Mouse (Mus musculus): ENCODE measurements at regions not wholly inside any gene's neighbourhood (a gene's known extent, or its start where the extent isn't known, plus 50 kb on each side); places are given as distances from the start of the nearest gene placed in this dataset.

- peak; percentile 26 for DNase-seq (ENCODE audit: low read depth, low spot score)
Measured at GRCm38 (mm10) chr9:61510217-61510893, 138.2 kb downstream of the Tle3 start.

- peak; percentile 13 for DNase-seq (ENCODE audit: low read depth, low spot score)
Measured at GRCm38 (mm10) chr9:61509591-61510191, 137.5 kb downstream of the Tle3 start.

- no peak for DNase-seq (ENCODE audit: low read depth, low spot score)
Measured at GRCm38 (mm10) chr9:61509091-61509490, 136.9 kb downstream of the Tle3 start.

- no peak for DNase-seq (ENCODE audit: low read depth, low spot score)
Measured at GRCm38 (mm10) chr9:61500851-61501250, 128.7 kb downstream of the Tle3 start.

GRCm38 (mm10) chr9:61492896-61493295 is 120.7 kb downstream of the Tle3 start:
- no peak for DNase-seq (ENCODE audit: low read depth, low spot score)

- DNase-seq (ENCODE audit: low read depth, low spot score) = no peak
Measured at GRCm38 (mm10) chr9:61491131-61491712, 119.1 kb downstream of the Tle3 start.

GRCm38 (mm10) chr9:61489983-61490382 is 117.8 kb downstream of the Tle3 start:
- DNase-seq (ENCODE audit: low read depth, low spot score) = no peak

GRCm38 (mm10) chr9:61489147-61489546 is 117.0 kb downstream of the Tle3 start:
- no peak for DNase-seq (ENCODE audit: low read depth, low spot score)

GRCm38 (mm10) chr9:61487824-61488223 is 115.7 kb downstream of the Tle3 start:
- DNase-seq (ENCODE audit: low read depth, low spot score) = no peak

GRCm38 (mm10) chr9:61487146-61487545 is 115.0 kb downstream of the Tle3 start:
- no peak for DNase-seq (ENCODE audit: low read depth, low spot score)

- peak; percentile 67 for DNase-seq (ENCODE audit: low read depth, low spot score)
Measured at GRCm38 (mm10) chr9:61484391-61484790, 112.2 kb downstream of the Tle3 start.

- DNase-seq (ENCODE audit: low read depth, low spot score) = no peak
Measured at GRCm38 (mm10) chr9:61479626-61480025, 107.5 kb downstream of the Tle3 start.

GRCm38 (mm10) chr9:61478862-61479261 is 106.7 kb downstream of the Tle3 start:
- no peak for DNase-seq (ENCODE audit: low read depth, low spot score)

GRCm38 (mm10) chr9:61476351-61476750 is 104.2 kb downstream of the Tle3 start:
- DNase-seq (ENCODE audit: low read depth, low spot score) = no peak

- DNase-seq (ENCODE audit: low read depth, low spot score) = no peak
Measured at GRCm38 (mm10) chr9:61470815-61471505, 98.8 kb downstream of the Tle3 start.

- DNase-seq (ENCODE audit: low read depth, low spot score) = no peak
Measured at GRCm38 (mm10) chr9:61468897-61469509, 96.8 kb downstream of the Tle3 start.

GRCm38 (mm10) chr9:61468368-61468848 is 96.2 kb downstream of the Tle3 start:
- DNase-seq (ENCODE audit: low read depth, low spot score) = peak; percentile 46

Measured in embryo, embryonic 11.5 days (tissue).